Mouse (Mus musculus) CD4-positive, CD25-positive, alpha-beta regulatory T cell, adult 4 months (primary cell): ENCODE data around the gene Fntb. TPM values are rescaled to one million over a fixed set of nuclear protein-coding genes. Genes with fewer than 3 reads are reported as not detected.

ENCODE experiments used
- ATAC-seq: one replicate; pipeline ENCODE4 v1.8.0; 2017
- polyA plus RNA-seq, 2 experiments: library from polyadenylated mRNA; unstranded; fragments of 100-300 nt; shearing (Covaris generic); gene quantifications; one replicate each; pipeline ENCODE4 v1.2.1; 2017

The Fntb gene
- polyA plus RNA-seq, 2 experiments from 2014 or later: 28.8 to 30.3 TPM

DNA sequence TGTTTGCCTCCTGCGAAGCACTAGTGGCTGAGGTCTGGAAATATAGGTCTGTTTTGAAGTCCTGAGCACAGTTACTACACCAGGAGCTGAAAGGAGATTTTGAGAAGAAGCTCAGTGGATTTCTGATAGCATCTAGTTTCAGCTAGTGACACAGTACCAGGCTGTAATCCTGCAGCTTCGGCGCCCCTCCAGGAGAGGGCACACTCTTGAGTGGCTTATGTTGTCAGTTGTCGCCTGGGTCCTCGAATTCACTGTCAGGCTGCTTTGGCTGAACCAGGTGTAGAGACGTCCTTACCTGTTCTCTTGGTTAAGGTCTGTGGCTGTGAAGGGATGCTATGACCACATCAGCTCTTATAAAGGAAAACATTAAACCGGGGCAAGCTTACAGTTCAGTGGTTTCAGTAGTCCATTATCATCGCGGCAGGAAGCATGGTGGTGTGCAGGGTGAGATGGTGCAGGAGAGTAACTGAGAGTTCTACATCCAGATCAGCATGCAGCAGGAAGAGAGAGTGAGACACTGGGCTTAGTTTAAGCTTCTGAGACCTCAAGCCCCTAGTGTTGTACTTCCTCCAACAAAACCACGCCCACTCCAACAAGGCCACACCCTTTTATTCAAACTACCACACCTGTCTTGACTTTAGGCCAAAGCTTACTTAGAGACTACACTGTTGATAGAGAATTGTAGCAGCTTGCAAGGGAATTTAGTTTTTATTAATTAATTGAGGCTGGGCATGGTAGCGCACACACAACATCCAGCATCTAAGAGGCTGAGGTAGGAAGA, 124.2 kb downstream of the Fntb start:
- no peak for ATAC-seq

DNA sequence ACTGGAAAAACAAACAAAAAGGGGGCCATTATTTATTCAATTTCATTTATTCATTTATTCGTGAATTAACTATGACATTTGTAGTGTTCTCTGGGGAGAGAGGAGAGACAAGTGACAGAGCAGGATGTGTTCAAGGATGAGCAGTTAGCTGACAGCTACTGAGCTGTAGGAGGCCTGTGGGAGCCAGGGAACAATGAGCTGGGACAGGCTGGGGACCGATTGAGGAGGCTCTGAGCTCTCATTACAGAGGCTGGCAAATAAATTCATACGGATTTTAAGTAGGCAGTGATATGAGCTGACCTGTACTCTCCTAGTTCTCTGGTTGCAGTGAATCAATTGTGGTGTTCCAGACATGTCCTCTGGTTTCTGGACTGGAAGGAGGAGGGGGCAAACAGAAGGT, 125.8 kb downstream of the Fntb start:
- no peak for ATAC-seq

DNA sequence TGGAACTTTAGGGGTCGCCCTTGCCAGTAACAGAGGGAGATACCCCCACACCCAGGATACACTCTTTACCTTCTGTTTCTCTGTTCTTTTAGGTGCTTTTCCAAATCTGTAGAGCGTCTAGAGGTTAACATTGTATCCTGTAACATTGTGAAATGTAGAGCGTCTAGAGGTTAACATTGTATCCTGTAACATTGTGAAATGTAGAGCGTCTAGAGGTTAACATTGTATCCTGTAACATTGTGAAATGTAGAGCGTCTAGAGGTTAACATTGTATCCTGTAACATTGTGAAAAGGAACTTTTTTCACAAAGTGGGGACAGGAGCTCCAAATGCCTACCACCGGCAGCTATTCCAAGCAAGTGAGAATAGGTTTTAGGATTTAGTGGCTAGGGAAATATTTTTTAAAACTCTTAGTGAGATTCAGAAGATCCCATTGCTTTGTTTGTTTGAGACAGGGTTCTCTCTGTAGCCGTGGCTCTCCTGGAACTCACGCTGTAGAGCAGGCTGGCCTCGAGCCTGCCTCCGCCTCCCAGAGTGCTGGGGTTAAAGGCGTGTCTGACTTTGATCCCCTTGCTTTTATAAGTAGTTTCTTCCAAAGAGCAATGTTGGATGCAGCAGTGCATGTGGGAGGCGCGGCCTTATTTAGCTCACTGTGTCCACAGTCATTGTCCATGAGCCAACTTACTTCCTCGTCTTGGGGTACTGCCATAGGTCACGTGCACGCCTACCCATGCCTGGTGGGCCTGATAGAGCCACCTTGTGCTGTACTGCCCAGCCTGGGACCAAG, 127.7 kb downstream of the Fntb start:
- ATAC-seq: no peak

DNA sequence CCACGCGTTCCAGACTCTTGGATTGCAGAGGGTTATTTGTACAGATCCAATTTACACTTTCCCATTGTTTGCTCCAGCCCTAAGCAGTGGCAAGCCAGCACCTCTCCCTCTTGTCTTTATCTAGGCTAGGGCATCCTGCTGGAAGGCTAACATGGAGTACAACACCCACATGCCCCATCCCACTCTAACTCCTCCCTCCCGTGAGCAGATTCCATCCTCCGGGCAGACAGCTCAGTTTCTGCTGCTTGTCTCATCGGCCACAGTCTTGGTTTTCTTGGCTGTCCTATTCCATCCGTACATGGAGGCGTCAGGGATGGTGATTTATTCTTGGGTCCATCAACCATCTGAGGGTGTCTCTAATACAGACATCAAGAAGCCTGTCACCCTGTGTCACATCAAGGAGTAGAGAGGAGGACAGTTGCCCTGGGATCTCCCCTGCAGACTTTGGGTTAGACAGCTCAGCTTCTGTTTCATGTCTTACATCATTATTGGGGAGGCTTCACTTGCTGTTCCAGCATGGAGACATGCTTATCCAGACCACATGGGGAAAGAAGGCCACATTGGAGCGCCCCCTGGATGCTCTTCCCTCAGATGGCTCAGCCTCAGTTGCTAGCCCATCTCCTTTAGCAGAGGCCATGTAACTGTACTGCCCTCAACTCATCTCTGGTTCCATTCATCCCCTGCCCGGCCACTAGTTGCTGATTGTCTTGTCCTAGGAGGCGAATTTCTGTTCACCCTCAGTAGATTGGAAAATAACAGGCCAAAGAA, 129.6 kb downstream of the Fntb start:
- ATAC-seq: no peak

DNA sequence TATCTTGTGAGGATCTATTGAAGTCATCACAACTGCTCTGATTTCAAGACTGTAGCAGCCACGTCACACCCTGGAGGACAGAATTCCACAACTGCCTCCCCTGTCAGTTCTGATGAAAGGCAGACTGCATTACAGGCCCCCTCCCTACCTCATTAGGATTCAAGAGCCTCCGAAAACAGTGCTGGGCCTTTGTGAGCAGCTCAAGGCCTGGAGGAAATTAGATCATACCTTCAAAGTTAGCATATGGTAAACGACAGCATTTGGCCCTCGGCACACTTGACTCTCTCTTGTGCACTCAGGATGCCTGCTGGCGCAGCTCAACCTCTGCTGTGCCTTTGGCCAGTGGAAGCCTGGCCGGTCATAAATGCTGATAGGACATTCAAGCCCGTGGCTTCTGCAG, 130.4 kb downstream of the Fntb start:
- no peak for ATAC-seq

DNA sequence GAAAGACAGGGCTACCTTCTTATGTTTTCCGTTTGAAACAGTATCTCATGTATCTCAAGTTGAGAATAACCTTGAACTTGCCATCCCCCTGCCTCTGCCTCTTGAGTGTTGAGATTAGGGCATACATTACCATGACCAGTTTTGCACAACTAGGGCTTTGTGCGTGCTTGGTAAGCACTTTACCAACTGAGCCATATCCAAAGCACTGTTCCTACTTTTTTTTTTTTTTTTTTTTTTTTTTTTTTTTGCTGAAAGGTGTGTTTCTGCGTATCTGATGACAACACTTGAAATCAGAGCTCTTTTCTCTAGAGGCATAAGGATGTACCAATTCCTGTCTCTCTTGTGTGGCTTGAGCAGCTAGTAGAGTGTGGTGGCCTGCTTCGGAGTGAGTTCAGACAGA, 131.2 kb downstream of the Fntb start:
- no peak for ATAC-seq

DNA sequence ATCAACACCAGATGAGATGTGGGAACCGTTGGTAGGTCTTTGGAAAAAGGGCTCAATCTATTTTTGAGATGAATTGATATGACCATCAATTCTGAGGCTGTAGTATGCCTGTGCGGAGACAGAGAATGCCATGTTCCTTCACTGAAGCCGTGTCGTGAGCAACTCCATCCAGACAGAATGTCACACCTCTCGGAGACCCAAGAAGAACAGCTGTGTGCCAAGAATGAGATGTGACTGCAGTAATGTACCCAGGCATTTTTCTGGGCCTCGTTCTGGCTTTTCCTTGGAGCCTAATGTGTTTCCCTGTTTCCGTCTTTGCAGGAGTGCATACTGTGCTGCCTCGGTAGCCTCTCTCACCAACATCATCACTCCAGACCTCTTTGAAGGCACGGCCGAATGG, 131.6 kb downstream of the Fntb start:
- no peak for ATAC-seq

DNA sequence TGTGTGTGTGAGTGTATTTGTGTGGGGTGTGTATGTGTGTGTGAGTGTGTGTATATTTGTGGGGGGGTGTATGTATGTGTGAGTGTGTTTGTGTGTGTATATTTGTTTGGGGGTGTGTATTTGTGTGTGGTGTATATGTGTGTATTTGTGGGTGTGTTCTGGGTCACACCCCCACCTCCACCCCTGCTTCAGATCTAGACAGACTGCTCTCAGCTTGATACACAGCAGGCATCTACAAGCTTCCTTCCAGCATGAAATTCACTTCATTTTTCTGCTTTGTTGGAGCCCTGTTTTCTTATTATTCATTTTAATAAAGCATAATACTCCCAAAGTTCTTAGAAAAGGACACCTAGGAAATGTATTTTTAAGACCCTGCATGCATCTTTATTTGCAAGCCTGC, 132.8 kb downstream of the Fntb start:
- no peak for ATAC-seq

DNA sequence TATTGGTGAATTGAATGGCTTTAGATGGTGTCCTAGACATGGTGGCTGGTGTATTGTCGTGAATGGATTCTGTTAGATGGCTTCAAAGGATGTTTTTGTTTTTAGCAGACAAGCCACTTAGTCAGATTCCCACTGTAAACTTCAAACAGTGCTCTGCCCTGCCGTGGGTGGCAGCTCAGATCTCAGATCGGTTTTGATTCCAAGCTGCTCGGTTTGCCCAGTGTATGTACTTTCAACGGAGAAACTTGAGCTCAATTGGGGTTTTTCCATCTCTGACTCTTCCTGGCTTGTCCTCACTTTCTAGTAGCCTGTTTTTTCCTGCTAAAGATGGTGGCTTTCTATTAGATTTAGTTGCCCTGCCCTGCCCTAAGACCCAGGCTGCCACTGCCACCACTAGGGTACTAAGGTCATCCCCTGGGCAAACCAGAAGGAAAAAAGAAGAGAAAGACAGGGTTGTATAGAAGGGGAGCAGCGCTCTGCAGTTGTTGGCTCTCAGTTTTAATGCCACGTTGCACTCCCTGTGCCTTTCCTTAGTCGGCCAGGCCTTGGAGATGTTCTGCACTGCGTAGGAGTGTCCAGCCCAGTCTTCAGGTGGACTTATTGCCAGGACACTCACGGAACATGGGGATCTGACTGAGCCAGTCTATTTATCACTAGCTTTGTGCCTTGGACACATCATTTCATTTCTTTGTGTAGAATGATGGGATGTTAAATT, 134.0 kb downstream of the Fntb start:
- no peak for ATAC-seq

DNA sequence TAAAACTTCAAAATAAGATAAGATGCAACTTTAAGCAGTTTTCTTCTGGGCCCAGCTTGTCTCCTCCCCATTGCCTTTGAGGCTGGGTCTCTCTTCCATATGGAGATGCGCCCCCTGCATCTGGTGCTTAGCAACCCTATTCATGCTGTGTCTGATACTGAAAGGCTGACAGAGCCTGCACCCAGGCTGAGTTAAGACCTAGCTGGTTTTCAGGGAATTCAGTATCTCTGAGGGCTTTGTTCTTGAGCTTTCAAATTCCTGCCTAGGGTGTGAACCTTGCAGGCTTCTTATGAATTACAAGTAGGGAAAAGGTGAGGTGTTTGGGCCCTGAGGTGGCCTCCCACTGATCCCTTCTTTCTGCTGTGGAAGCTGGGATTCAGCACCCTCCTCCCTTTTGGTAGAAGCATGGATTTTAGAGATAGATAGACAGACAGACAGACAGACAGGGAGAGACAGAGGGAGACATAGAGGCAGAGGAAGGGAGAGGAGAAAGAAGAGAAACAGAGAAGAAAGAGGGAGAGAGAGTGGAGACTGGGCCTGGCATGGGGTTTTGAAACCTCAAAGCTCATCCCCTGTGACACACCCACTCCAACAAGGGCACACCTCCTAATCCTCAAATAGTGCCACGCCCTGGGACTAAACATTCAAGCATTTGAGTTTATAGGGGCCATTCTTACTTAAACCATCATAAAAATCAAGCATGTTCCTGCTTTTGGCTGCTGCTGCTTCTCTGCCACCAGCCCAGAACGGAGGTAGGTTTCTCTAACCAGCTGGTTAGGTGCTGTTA, 136.3 kb downstream of the Fntb start:
- no peak for ATAC-seq

DNA sequence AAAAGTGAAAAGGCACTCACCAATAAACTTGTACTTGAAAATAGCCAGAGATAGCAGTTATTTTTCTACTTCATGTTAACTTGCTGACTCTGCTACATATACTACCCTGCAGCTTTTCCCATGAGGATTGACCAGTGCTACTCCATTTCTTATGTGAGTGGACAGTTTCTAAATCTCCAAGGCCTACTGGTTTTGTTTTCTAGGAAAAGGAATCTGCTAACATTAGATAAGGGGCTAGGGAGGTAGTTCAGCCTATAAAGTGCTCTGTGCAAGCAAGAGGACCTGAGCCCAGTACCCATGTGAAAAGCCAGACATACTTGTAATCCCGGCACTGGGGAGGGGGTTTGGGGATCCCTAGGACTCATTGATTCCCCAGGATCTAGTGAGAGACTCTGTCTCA, 140.9 kb downstream of the Fntb start:
- no peak for ATAC-seq

DNA sequence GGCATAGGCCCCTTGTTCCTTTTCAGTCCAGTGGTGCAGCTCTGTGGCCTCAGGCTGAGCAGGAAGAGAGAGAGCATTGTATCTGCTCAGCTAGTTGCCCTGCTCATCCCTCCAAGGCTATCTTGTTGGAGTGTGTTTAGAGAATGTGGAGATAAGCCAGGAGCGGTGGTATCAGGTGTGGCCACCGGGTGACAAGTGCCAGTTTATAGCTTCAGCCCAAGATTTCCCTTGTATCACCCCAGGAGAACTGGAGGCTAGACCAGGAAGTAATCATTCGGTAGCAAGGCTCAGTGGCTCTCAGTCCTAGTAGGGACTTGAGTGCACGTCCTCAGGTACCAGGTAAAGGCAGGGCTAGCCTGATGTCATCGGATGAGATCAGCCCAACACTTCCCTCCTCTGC, 143.8 kb downstream of the Fntb start:
- no peak for ATAC-seq

DNA sequence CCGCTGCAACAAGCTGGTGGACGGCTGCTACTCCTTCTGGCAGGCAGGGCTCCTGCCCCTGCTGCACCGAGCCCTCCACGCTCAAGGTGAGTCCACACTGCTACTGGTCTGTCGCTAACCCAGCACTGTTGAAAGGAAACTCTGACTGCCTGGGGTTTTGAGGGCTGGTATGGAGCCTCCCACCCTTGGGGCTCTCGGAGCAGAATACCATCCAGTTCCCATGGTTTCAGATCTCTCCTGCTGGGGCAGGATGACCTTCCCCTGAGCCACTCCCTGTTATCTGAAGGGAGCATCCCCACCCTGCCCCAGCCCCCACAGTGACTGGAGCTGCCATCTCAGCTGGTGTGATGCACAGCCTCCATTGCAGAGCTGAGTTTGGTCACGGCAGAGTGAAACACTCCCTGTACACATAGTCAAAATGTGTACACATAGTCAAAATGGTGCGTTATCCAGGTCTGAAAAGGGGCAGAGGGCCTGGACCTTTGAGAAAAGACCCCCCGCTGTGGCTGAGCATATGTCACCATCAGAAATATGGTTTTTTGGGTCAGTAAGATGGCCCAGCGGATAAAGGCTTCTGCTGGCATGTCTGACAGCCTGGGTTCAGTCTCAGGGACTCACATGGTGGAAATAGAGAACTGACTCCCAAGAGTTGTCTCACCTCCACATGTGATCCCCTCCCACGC, 145.0 kb downstream of the Fntb start:
- ATAC-seq: no peak

DNA sequence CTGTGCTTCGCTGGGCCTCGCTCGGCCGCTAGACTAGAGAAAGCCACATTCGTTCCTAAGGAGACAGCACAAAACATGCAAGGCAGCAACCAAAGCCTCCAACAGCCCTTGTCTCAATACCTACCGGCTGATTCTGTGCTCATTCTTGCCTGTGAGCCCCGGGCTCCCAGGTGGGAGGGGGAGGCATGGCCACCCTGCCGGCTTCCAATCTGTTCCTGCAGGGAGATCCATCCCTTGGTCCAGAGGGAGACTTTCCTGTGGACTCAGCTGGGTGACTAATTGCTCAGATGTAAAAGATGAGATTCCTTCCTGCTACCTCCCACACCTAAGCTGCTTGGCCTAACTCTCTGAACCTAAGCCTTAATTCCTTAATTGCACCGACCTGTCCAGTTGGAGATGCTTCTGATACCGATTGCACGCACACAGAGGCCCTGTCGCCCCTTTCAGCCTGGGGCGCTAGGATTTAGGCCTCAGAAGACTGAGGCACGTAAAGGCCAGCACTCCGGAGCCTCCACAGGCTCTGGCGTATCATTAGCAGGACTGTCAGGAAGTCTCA, 145.9 kb downstream of the Fntb start:
- ATAC-seq: no peak

DNA sequence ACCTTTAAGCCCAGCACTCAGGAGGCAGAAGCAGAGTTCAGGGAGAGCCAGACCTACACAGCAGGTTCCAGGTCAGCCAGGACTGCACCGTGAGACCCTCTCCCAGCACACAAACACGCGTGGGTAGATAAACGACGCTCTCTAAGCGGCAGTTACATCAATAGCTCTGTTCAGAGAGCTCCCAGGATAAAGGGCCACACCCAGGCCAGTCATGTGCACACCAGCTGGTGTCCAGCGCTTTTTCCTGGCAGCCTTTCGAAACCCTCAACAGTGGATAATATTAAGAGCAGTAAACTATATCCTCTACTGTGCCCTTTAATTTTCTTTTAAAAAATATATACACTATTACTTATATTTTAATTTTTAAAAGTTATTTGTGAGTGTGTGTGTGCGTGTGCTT, 146.8 kb downstream of the Fntb start:
- no peak for ATAC-seq

DNA sequence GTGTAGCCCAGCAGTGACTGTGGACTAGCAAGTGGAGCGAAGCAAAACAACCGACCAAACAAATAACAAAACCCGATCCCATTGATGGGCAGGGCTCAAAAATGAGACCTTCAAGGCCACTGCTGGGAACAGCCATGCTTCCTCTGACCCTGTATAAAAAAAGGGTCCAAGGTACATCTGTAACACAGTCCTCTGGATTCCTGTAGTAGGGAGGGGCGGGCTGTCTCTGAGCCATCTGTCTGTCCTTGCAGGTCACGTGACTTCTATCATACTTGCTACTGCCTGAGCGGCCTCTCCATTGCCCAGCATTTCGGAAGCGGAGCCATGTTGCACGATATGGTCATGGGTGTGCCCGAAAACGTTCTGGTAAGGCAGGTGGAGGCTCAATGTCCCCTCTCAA, 150.8 kb downstream of the Fntb start:
- ATAC-seq: no peak

DNA sequence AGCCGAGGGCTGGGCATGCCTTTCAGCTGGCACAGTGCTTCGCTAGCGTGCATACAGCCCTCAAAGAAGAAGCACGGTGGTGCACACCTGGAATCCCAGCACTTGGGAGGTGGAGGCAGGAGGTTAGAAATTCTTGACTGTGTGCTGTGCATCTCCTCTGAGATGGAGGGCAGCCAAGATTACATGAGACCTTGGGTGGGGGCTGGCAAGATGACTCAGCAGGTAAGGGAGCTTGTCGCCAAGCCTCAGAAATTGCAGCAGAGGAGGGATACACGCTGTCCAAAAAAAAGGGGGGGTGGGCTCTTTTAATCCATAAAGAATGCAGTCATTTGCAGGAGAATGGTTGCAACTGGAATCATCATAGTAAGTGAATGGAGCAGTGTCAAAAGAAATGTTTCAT, 152.7 kb downstream of the Fntb start:
- ATAC-seq: no peak

DNA sequence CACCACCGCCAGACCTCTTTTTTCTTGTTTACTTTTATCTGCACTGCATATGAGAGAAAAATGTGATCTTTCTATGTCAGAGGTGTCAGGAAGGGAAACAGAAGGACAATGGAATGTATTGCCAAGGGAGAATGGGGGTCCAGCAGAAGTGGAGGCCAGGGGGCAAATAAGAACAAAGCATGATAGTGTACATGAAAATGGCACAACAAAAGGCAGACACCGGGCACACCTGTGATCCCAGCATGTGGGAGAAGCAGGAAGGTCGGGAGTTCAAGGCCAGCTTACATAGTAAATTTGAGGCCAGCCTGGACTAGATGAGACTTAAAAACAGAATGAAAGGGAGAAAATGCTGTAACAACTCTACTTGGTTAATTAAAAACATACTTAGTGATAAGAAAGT, 153.5 kb downstream of the Fntb start:
- ATAC-seq: no peak

DNA sequence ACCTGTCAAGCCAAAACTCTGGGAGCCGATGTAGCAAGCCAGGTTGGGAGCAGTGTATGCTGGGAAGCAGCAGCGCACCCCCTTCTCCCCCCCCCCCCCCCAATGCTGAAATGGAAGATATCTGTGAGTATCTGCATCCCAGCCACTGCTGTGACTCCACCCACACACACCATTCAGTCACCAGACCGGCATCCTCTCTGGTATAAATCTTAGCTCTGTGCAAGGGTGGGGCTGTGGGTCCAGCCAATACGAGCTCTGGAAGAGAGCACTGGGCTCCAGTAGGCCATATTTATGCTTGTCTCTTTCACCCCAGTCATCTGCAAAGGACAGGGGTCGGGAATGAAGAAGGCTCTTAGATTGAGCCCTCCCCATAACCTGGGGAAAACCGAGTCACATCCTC, 155.0 kb downstream of the Fntb start:
- no peak for ATAC-seq

DNA sequence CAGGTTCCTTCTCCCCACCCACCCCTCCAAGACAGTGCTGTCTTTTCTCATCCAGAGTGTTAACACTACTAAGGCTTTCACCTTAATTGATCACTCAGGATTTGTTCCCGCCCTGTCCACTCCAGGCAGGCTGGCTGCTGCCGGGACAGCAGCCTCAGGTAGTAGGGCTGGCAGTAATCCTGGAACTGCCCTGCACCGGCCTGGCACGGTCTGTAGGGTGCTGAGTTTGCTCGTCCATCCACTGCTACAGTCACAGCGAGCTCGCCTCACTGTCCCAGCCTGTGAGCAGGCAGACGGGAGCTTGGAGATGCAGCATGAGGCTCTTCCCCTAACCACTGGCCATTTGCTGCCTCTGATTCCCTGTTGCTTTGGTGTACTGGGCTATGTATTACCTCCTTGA, 155.6 kb downstream of the Fntb start:
- no peak for ATAC-seq

DNA sequence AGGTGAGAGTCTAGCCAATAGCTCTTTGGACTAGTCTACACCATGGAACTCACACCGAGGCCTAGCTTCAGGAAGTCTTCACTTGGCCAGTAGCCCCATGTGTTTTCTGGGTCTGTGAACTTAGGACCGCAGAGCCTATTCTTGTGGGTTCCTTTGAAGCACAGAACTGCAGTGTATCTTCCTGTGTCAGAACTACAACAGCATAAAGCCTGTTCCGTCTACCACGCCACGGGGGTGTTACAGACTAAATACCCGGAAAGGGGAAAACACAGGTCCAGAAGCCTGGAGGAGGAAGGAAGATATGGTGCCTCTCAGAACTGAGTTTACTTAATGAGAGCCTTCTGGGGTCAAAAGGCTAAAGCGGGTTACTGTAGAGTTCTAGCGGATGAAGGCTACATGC, 157.7 kb downstream of the Fntb start:
- peak; percentile 66 for ATAC-seq
